Mouse (Mus musculus) inflammation-experienced regulatory T-cells, adult 6 months (primary cell): ENCODE results near the gene Crisp2. TPM values are rescaled to one million over a fixed set of nuclear protein-coding genes. Genes with fewer than 3 reads are reported as not detected.

Experiments
- polyA plus RNA-seq, 3 experiments: library from polyadenylated mRNA; unstranded; fragments of 100-300 nt; shearing (Covaris generic); gene quantifications; one replicate each; pipeline ENCODE4 v1.2.1; 2017

Crisp2 gene
- polyA plus RNA-seq, 3 experiments from 2014 or later = not detected

Other genes with a start within 250 kb of the Crisp2 start
- not detected for gene Esp6, start 245.5 kb downstream of the Crisp2 start, polyA plus RNA-seq
- gene Esp4, start 208.4 kb downstream of the Crisp2 start, polyA plus RNA-seq = not detected
- not detected for gene Esp3, start 174.9 kb downstream of the Crisp2 start, polyA plus RNA-seq
- gene Esp1, start 79.9 kb downstream of the Crisp2 start, polyA plus RNA-seq = not detected
- not detected for gene Rhag, start 4.1 kb upstream of the Crisp2 start, polyA plus RNA-seq
- gene 9130008F23Rik, start 73.6 kb upstream of the Crisp2 start, polyA plus RNA-seq = 1 to 10 TPM in 1 of 3 experiments, not detected in 2; 1.8 TPM
- not detected for gene Glyatl3, start 107.3 kb upstream of the Crisp2 start, polyA plus RNA-seq
- gene Mut, start 127.7 kb upstream of the Crisp2 start, polyA plus RNA-seq = 10 to 100 TPM; 15.8 to 17.2 (median 16.3) TPM
- 10 to 100 TPM; 35.5 to 43.5 (median 40.1) TPM for gene Cenpq, start 128.0 kb upstream of the Crisp2 start, polyA plus RNA-seq